Mouse (Mus musculus) MEL (cell line): ENCODE data around the gene Myl6. TPM values are rescaled to one million over a fixed set of nuclear protein-coding genes. Genes with fewer than 3 reads are reported as not detected.

Source experiments
- DNase-seq: peaks from one replicate; pipeline ENCODE4 v3.0.0; 2011; ENCODE audit warnings: low read depth, low spot score
- H3K27ac ChIP-seq: 2 replicates; pipeline ENCODE4 v1.5.1; 2012; ENCODE audit warnings: low read depth, mild to moderate bottlenecking, control low read depth, low read length, moderate library complexity; ENCODE audit not compliant: control insufficient read depth
- H3K27me3 ChIP-seq, 2 experiments: fragments of 150-350 bp in 1 of 2; sonication (generic) in 1 of 2; 2 replicates each; pipeline ENCODE4 v1.6.1; 2012; ENCODE audit warnings: low read length in 2 of 2, mild to moderate bottlenecking in 2 of 2, improper control_type of control experiment in 1 of 2, moderate library complexity in 1 of 2; ENCODE audit not compliant: insufficient read depth in 2 of 2, control insufficient read depth in 1 of 2
- H3K36me3 ChIP-seq, 2 experiments: 2 replicates each; pipeline ENCODE4 v1.6.1; 2012 to 2014; ENCODE audit warnings: low read length in 2 of 2, improper control_type of control experiment in 1 of 2, inconsistent platforms in 1 of 2, mild to moderate bottlenecking in 1 of 2; ENCODE audit not compliant: insufficient read depth in 2 of 2, control insufficient read depth in 1 of 2
- H3K4me1 ChIP-seq, 2 experiments: fragments of 150-350 bp in 1 of 2; sonication (generic) in 1 of 2; 2 replicates each; pipeline ENCODE4 v1.6.1; 2012; ENCODE audit warnings: low read length in 2 of 2, improper control_type of control experiment in 1 of 2, mild to moderate bottlenecking in 1 of 2; ENCODE audit not compliant: insufficient read depth in 2 of 2, control insufficient read depth in 1 of 2
- H3K4me3 ChIP-seq, 2 experiments: fragments of 150-350 bp in 1 of 2; sonication (generic) in 1 of 2; 2 replicates each; pipeline ENCODE4 v1.5.1; 2012; ENCODE audit warnings: low read depth in 2 of 2, low read length in 2 of 2, mild to moderate bottlenecking in 2 of 2, moderate library complexity in 2 of 2, control low read depth in 1 of 2, improper control_type of control experiment in 1 of 2; ENCODE audit not compliant: control insufficient read depth in 1 of 2, insufficient read depth in 1 of 2
- H3K79me2 ChIP-seq: 2 replicates; pipeline ENCODE4 v1.6.1; 2012; ENCODE audit warnings: mild to moderate bottlenecking, low read length, moderate library complexity; ENCODE audit not compliant: control insufficient read depth, poor library complexity, insufficient read depth
- H3K9ac ChIP-seq: 2 replicates; pipeline ENCODE4 v1.6.1; 2012; ENCODE audit warnings: low read depth, mild to moderate bottlenecking, control low read depth, low read length, moderate library complexity; ENCODE audit not compliant: control insufficient read depth, poor library complexity, severe bottlenecking
- H3K9me3 ChIP-seq: fragments of 150-350 bp; sonication (generic); replicated peaks from 2 replicates; pipeline ENCODE4 v1.6.1; 2012; ENCODE audit warnings: mild to moderate bottlenecking, low read length, improper control_type of control experiment, moderate library complexity; ENCODE audit not compliant: insufficient read depth
- CHD1 ChIP-seq: IDR thresholded peaks from 2 replicates; pipeline ENCODE4 v1.6.1; 2012; ENCODE audit warnings: low read depth, mild to moderate bottlenecking, inconsistent platforms, low read length, improper control_type of control experiment
- ELF1 ChIP-seq: IDR thresholded peaks from 2 replicates; pipeline ENCODE4 v1.6.1; 2014; ENCODE audit warnings: low read depth, mild to moderate bottlenecking, inconsistent platforms, low read length, improper control_type of control experiment, moderate library complexity
- GABPA ChIP-seq: IDR thresholded peaks from 2 replicates; pipeline ENCODE4 v1.6.1; 2012; ENCODE audit warnings: low read depth, mild to moderate bottlenecking, inconsistent platforms, low read length, improper control_type of control experiment, moderate library complexity
- GATA1 ChIP-seq: IDR thresholded peaks from 2 replicates; pipeline ENCODE4 v1.6.1; 2011; ENCODE audit warnings: low read depth, low read length, improper control_type of control experiment
- KAT2A ChIP-seq: conservative IDR thresholded peaks from 2 replicates; pipeline ENCODE4 v1.6.1; 2012; ENCODE audit warnings: low read depth, low read length, improper control_type of control experiment, inconsistent platforms
- MAX ChIP-seq: IDR thresholded peaks from 2 replicates; pipeline ENCODE4 v1.6.1; 2011; ENCODE audit warnings: low read length, improper control_type of control experiment
- MXI1 ChIP-seq: IDR thresholded peaks from 2 replicates; pipeline ENCODE4 v1.6.1; 2011; ENCODE audit warnings: mild to moderate bottlenecking, low read depth, low read length, improper control_type of control experiment
- MYC ChIP-seq: IDR thresholded peaks from 2 replicates; pipeline ENCODE4 v1.6.1; 2011; ENCODE audit warnings: low read depth, mild to moderate bottlenecking, low read length, improper control_type of control experiment, moderate library complexity
- NRF1 ChIP-seq: IDR thresholded peaks from 2 replicates; pipeline ENCODE4 v1.6.1; 2014; ENCODE audit warnings: low read depth, mild to moderate bottlenecking, inconsistent platforms, low read length, improper control_type of control experiment, moderate library complexity; ENCODE audit not compliant: poor library complexity, insufficient read depth, severe bottlenecking
- POLR2A ChIP-seq, 2 experiments: IDR thresholded peaks; 2 replicates each; pipeline ENCODE4 v1.6.1; 2011 to 2012; ENCODE audit warnings: low read length in 2 of 2, mild to moderate bottlenecking in 2 of 2, control low read depth in 1 of 2, improper control_type of control experiment in 1 of 2, low read depth in 1 of 2, moderate library complexity in 1 of 2; ENCODE audit not compliant: control insufficient read depth in 1 of 2, insufficient read depth in 1 of 2, poor library complexity in 1 of 2
- POLR2AphosphoS2 ChIP-seq: IDR thresholded peaks from 2 replicates; pipeline ENCODE4 v1.6.1; 2011; ENCODE audit warnings: low read length, improper control_type of control experiment
- POLR2AphosphoS5 ChIP-seq: IDR thresholded peaks from 2 replicates; pipeline ENCODE4 v1.6.1; 2012; ENCODE audit warnings: low read depth, borderline replicate concordance, mild to moderate bottlenecking, inconsistent platforms, low read length, moderate library complexity, mixed read lengths
- RAD21 ChIP-seq: IDR thresholded peaks from 2 replicates; pipeline ENCODE4 v1.6.1; 2011; ENCODE audit warnings: mild to moderate bottlenecking, low read depth, low read length, improper control_type of control experiment
- RCOR1 ChIP-seq: IDR thresholded peaks from 2 replicates; pipeline ENCODE4 v1.6.1; 2012; ENCODE audit warnings: low read depth, mild to moderate bottlenecking, inconsistent platforms, low read length, improper control_type of control experiment
- SMC3 ChIP-seq: IDR thresholded peaks from 2 replicates; pipeline ENCODE4 v1.6.1; 2011; ENCODE audit warnings: low read depth, low read length, improper control_type of control experiment
- TAL1 ChIP-seq: IDR thresholded peaks from 2 replicates; pipeline ENCODE4 v1.6.1; 2012; ENCODE audit warnings: mild to moderate bottlenecking, inconsistent platforms, low read length, moderate library complexity, mixed read lengths
- TBP ChIP-seq: IDR thresholded peaks from 2 replicates; pipeline ENCODE4 v1.8.0; 2011; ENCODE audit warnings: low read depth, low read length, improper control_type of control experiment
- TCF12 ChIP-seq: IDR thresholded peaks from 2 replicates; pipeline ENCODE4 v1.6.1; 2014; ENCODE audit warnings: low read depth, mild to moderate bottlenecking, inconsistent platforms, low read length, improper control_type of control experiment, moderate library complexity
- UBTF ChIP-seq: IDR thresholded peaks from 2 replicates; pipeline ENCODE4 v1.6.1; 2012; ENCODE audit warnings: low read depth, mild to moderate bottlenecking, inconsistent platforms, low read length, improper control_type of control experiment, moderate library complexity, borderline replicate concordance; ENCODE audit not compliant: insufficient read depth
- USF1 ChIP-seq: IDR thresholded peaks from 2 replicates; pipeline ENCODE4 v1.6.1; 2014; ENCODE audit warnings: low read depth, mild to moderate bottlenecking, inconsistent platforms, low read length, improper control_type of control experiment, moderate library complexity
- ZC3H11A ChIP-seq: IDR thresholded peaks from 2 replicates; pipeline ENCODE4 v1.6.1; 2012; ENCODE audit warnings: low read depth, mild to moderate bottlenecking, inconsistent platforms, low read length, improper control_type of control experiment
- polyA plus RNA-seq, 2 experiments: library from polyadenylated mRNA; stranded (reverse) in 1 of 2; unstranded in 1 of 2; fragments of >175 nt in 1 of 2; fragments of >200 nt in 1 of 2; gene quantifications; 2 replicates each; pipeline versions ENCODE4 v1.2.1 to v1.2.4; 2012; ENCODE audit warnings: low replicate concordance in 2 of 2, low read depth in 1 of 2; ENCODE audit not compliant: insufficient read length in 2 of 2, insufficient read depth in 1 of 2, missing spikeins in 1 of 2
- total RNA-seq: library from RNA; depleted of rRNA; stranded (reverse); fragments of 300-350 nt; gene quantifications from 2 replicates; pipeline ENCODE4 v1.2.3, GENCODE M21; 2012

The Myl6 gene
- total and polyA plus RNA-seq, 3 experiments: 399 to 589 TPM; not detected in 1

GRCm38 (mm10) chr10:128510301-128510700, 16.4 kb upstream of the Myl6 start:
- DNase-seq: no peak
- Histone ChIP-seq H3K4me1 (peaks cover 0 to 4% of the 10 kb centered on the region in 2 experiments; a peak in 2 of 4 replicates), H3K27me3 (no peaks in the 10 kb centered on the region), H3K27ac (no peak overlapping the region), H3K9me3 (no peaks in the 10 kb centered on the region), H3K4me3 (no peak overlapping the region), H3K79me2 (no peaks in the 10 kb centered on the region), H3K9ac (no peak overlapping the region), H3K36me3 (peaks cover 0 to 3% of the 10 kb centered on the region in 2 experiments; a peak in 2 of 4 replicates)
- no peak for TF ChIP-seq CHD1
- no peak for TF ChIP-seq POLR2AphosphoS5
- no peak for TF ChIP-seq TCF12
- TF ChIP-seq MYC: no peak
- no peak for TF ChIP-seq GATA1
- TF ChIP-seq NRF1: no peak
- TF ChIP-seq RCOR1: no peak
- TF ChIP-seq ELF1: no peak
- TF ChIP-seq USF1: no peak
- TF ChIP-seq UBTF: no peak
- TF ChIP-seq TBP: no peak
- no peak for TF ChIP-seq MAX
- TF ChIP-seq POLR2A (IDR thresholded peaks at IDR 0.05; ENCODE audit: control insufficient read depth in 1 of 2, insufficient read depth in 1 of 2, low read depth in 1 of 2, low read length in 2 of 2, poor library complexity in 1 of 2): no peak
- TF ChIP-seq MXI1: no peak
- TF ChIP-seq ZC3H11A: no peak
- TF ChIP-seq RAD21: no peak
- TF ChIP-seq KAT2A: no peak
- no peak for TF ChIP-seq SMC3

- TF ChIP-seq TBP: no peak
- TF ChIP-seq GABPA: no peak
- TF ChIP-seq POLR2AphosphoS2: no peak
- TF ChIP-seq TAL1: no peak
- H3K79me2 ChIP-seq: no peaks in the 10 kb centered on the region
- peaks cover 4 to 9% of the 10 kb centered on the region in 2 experiments for H3K4me1 ChIP-seq
- H3K9ac ChIP-seq: no peak overlapping the region
- H3K27me3 ChIP-seq: no peaks in the 10 kb centered on the region
- no peak overlapping the region for H3K4me3 ChIP-seq
- no peaks in the 10 kb centered on the region for H3K9me3 ChIP-seq
- DNase-seq: no peak
- peaks cover 0 to 8% of the 10 kb centered on the region in 2 experiments; a peak in 2 of 4 replicates for H3K36me3 ChIP-seq
- no peak overlapping the region for H3K27ac ChIP-seq
These were observed 15.9 kb upstream of the Myl6 start for GRCm38 (mm10) chr10:128509831-128510230.
